Mouse (Mus musculus): ENCODE results near the gene Taok2. TPM values are rescaled to one million over a fixed set of nuclear protein-coding genes. Genes with fewer than 3 reads are reported as not detected.
A peak's percentile ranks its signal among the peaks of the same experiment; 100 is the strongest.

Taok2 gene
- polyA plus RNA-seq, 1 experiment from 2014 or later = 68.3 TPM

DNA sequence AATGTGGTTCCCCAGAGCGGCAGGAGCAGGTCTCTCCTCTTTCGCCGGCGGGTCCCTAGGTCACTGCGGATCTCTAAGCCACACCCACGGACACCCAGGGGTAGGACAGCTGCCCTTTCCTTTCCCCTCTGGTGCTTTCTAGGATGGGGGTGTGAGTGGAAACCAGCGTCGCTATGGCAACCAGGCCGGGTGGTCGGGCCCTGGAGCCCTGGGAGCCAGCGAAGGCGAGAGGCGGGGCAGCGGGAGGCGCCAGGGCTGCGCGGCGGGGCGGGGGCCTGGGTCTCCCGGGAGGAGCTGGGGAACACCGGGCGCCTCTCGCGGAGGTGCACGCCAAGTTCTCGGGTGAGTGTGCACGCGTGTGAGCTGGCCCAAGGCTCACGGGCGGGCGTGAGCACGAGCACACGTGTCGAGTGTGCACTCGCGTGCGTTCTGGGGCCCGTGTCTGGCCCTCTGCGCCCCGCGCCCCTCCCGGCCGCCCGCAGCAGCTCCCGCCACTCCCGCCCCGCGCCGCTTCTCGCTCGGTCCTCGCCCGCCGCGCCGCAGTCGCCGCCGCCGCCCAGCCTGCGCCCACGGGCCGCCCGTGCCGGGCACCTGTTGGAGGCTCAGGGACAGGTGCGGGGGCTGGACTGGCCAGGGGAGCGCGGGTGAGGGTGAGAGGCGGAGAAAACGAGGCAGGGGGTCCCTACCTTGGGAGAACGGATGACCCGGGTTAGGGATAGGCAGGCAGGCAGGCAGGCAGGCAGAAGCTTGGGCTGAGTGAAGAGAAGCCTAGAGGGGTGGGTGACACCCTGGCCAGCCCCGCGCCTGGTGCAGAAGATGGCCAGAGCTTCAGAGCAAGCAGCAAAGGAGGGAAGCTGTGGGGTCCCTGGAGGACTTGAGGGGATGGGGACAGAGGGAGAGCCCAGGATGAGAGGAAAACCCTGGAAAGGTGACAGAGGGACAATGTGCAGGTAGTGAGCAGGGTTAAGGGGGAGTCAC is 36.8 kb downstream of the Taok2 start:
- Histone ChIP-seq H3K36me3 (peaks cover 13% of the 10 kb centered on the region), H3K9me3 (no peaks in the 10 kb centered on the region), H3K4me3 (peak overlapping the region; percentile 65), H3K9ac (replicated peaks) (peak overlapping the region; percentile 77), H3K4me1 (peaks cover 18% of the 10 kb centered on the region), H3K4me2 (replicated peaks) (peak overlapping the region; percentile 100), H3K27ac (replicated peaks) (peak overlapping the region; percentile 15; the same call in 1 of the 2 replicates), H3K27me3 (peaks cover 45% of the 10 kb centered on the region)
- ATAC-seq (ENCODE audit: low FRiP score, low read depth) = peak; percentile 69
- 1% methylated on average over 58 of the region's 74 CpGs for WGBS

GRCm38 (mm10) chr7:126847116-126847420 is 37.4 kb downstream of the Taok2 start, which contains the start of gene Doc2a:
TSS of gene Doc2a (plus strand) at chr7:126847416.
- Histone ChIP-seq H3K27ac (replicated peaks) (peak within 1 kb of the TSS; percentile 15; the same call in 1 of the 2 replicates), H3K9ac (replicated peaks) (peak within 1 kb of the TSS; percentile 77), H3K4me1 (peaks cover 18% of the 10 kb centered on the region), H3K27me3 (peaks cover 45% of the 10 kb centered on the region), H3K9me3 (no peaks in the 10 kb centered on the region), H3K4me2 (replicated peaks) (peak within 1 kb of the TSS; percentile 100), H3K4me3 (peak within 1 kb of the TSS; percentile 65), H3K36me3 (peaks cover 7% of the 10 kb centered on the region)
- ATAC-seq (ENCODE audit: low FRiP score, low read depth) = no peak
- 26% methylated on average over 4 of the region's 4 CpGs for WGBS

DNA sequence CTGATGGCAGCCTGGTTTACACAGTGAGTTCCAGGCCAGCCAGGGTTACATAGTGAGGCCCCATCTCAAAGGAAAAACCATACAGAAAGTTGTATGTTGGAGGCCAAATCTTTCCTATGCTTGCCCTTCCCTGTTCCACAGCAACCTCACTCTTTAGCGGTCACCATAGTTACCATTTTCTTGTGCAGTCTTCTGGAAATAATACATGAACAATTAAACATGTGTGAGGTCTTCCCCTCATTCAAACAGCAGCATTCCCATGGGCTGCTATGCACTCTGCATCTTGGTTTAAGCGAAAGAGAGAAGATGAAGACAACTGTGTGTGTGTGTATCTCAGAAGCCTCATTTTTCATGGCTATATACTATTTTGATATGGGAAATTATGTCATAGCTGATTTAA is 39.0 kb downstream of the Taok2 start:
- no peaks in the 10 kb centered on the region for H3K36me3 ChIP-seq
- no peaks in the 10 kb centered on the region for H3K9me3 ChIP-seq
- H3K4me3 ChIP-seq = no peak overlapping the region
- ATAC-seq (ENCODE audit: low FRiP score, low read depth) = no peak
- 58% methylated on average over 2 of the region's 2 CpGs for WGBS
- H3K27ac ChIP-seq (replicated peaks) = no peak overlapping the region
- H3K9ac ChIP-seq (replicated peaks) = no peak overlapping the region
- H3K4me1 ChIP-seq = peaks cover 18% of the 10 kb centered on the region
- no peak overlapping the region for H3K4me2 ChIP-seq (replicated peaks)
- H3K27me3 ChIP-seq = peaks cover 41% of the 10 kb centered on the region

DNA sequence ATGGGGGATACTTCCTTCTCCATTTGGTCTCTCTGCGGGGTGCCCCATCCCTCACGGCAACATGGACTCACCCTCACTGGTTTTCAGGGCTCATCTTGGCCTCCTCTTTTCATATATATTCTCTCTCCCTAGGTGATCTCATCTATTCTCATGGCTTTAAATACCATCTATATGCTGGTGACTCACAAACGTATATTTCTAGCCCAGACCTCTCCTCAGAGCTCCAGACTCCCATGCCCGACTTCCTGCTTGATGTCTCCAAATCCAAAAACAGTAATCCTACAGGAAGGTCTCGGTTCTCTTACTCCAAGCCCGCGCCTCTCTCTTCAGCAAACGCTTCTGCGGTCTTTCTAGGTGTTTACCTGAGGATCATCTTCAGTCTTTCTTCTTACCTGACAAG is 41.2 kb downstream of the Taok2 start:
- H3K4me3 ChIP-seq = no peak overlapping the region
- H3K27ac ChIP-seq (replicated peaks) = no peak overlapping the region
- H3K27me3 ChIP-seq = peaks cover 19% of the 10 kb centered on the region
- no peak for ATAC-seq (ENCODE audit: low FRiP score, low read depth)
- no peaks in the 10 kb centered on the region for H3K9me3 ChIP-seq
- H3K9ac ChIP-seq (replicated peaks) = no peak overlapping the region
- H3K4me2 ChIP-seq (replicated peaks) = no peak overlapping the region
- H3K4me1 ChIP-seq = peaks cover 11% of the 10 kb centered on the region
- no peaks in the 10 kb centered on the region for H3K36me3 ChIP-seq
- 86% methylated on average over 9 of the region's 9 CpGs for WGBS

DNA sequence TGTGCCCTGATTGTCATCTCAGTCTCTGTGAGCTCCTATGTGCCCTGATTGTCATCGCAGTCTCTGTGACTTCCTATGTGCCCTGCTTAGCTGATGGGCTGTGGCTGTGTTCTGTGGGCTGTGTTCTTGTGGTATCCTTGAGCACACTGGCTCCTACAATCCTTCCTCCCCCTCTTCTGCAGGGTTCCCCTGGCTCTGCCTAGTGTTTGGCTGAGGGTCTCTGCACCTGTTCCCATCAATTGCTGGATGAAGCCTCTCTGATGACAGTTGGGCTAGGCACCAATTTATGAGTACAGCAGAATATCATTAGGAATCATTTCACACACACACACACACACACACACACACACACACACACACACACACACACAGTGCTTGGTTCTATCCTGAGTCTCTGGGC is 51.2 kb downstream of the Taok2 start:
- Histone ChIP-seq H3K9ac (replicated peaks) (no peak overlapping the region), H3K27ac (replicated peaks) (no peak overlapping the region), H3K4me2 (replicated peaks) (no peak overlapping the region), H3K27me3 (peaks cover 12% of the 10 kb centered on the region), H3K4me3 (no peak overlapping the region), H3K36me3 (peaks cover 11% of the 10 kb centered on the region; the same call in 1 of the 2 replicates), H3K4me1 (peaks cover 11% of the 10 kb centered on the region), H3K9me3 (no peaks in the 10 kb centered on the region)
- WGBS = 95% methylated on average over 1 of the region's 1 CpGs
- no peak for ATAC-seq (ENCODE audit: low FRiP score, low read depth)

- Histone ChIP-seq H3K27me3 (peaks cover 12% of the 10 kb centered on the region), H3K36me3 (peaks cover 18% of the 10 kb centered on the region; the same call in 1 of the 2 replicates), H3K9ac (replicated peaks) (0 out of 2 replicates have a peak overlapping the region, but pooled peaks have one; percentile 20), H3K27ac (replicated peaks) (no peak overlapping the region), H3K9me3 (no peaks in the 10 kb centered on the region), H3K4me3 (peak overlapping the region; percentile 33), H3K4me1 (peaks cover 11% of the 10 kb centered on the region), H3K4me2 (replicated peaks) (peak overlapping the region; percentile 57)
- ATAC-seq (ENCODE audit: low FRiP score, low read depth) = peak; percentile 81
- 2% methylated on average over 21 of the region's 21 CpGs for WGBS
These were observed 52.4 kb downstream of the Taok2 start for GRCm38 (mm10) chr7:126832036-126832598.

- Histone ChIP-seq H3K4me1 (peaks cover 11% of the 10 kb centered on the region), H3K4me2 (replicated peaks) (peak within 1 kb of the TSS; percentile 57), H3K4me3 (peak within 1 kb of the TSS; percentile 33), H3K9me3 (no peaks in the 10 kb centered on the region), H3K9ac (replicated peaks) (0 out of 2 replicates have a peak within 1 kb of the TSS, but pooled peaks have one; percentile 20), H3K36me3 (peaks cover 18% of the 10 kb centered on the region; the same call in 1 of the 2 replicates), H3K27ac (replicated peaks) (no peak within 1 kb of the TSS), H3K27me3 (peaks cover 12% of the 10 kb centered on the region)
- no peak for ATAC-seq (ENCODE audit: low FRiP score, low read depth)
- WGBS = 64% methylated on average over 5 of the region's 5 CpGs
These were observed 53.0 kb downstream of the Taok2 start, which contains the start of gene 4930451I11Rik for GRCm38 (mm10) chr7:126831539-126831938. TSS of gene 4930451I11Rik (minus strand) at chr7:126831639.

DNA sequence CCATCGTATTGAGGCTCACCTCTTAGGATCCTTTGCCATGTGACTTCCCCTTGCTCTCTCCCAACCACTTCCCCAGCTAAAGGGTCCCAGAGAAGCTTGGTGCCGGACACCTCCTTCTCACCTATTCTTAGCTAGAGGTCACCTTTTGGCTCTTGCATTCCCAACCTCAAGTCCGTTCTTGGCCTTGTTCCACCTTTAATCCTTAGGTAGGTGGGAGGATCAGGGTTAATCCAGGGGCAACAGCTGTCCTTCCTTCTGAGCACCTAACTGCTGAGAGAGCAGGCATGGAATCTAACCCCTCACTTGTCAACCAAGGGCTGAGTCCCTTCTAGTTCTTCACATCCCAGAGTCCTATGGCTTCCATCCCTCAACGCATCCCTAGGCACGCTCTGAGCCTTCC is 58.6 kb downstream of the Taok2 start:
- Histone ChIP-seq H3K4me3 (no peak overlapping the region), H3K4me2 (replicated peaks) (no peak overlapping the region), H3K27ac (replicated peaks) (no peak overlapping the region), H3K9me3 (no peaks in the 10 kb centered on the region), H3K4me1 (peaks cover 37% of the 10 kb centered on the region), H3K27me3 (peaks cover 17% of the 10 kb centered on the region), H3K9ac (replicated peaks) (no peak overlapping the region), H3K36me3 (peaks cover 18% of the 10 kb centered on the region; the same call in 1 of the 2 replicates)
- whole genome bisulfite sequencing = 77% methylated on average over 5 of the region's 5 CpGs
- ATAC-seq (ENCODE audit: low FRiP score, low read depth) = no peak

GRCm38 (mm10) chr7:126825403-126825802 is 59.1 kb downstream of the Taok2 start:
- H3K4me1 ChIP-seq = peaks cover 37% of the 10 kb centered on the region

DNA sequence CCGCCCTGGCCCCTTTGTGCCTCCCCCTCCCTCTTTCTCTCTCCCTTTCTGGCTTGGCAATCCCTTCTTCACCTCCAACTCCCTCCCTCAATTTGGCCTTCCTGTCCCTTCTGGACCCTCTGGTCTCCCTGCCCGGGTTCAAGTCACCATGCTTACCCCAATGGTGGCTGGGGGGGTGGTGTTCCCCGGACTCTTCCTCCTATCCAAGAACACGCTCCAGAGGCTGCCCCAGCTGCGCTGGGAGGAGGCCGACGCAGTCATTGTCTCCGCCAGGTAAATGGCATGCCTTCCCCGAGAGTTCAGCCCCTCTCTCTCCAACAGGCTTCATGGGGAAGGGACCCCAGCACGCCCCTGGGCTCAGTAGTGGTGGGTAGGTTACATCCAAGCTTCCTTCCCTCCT is 60.6 kb downstream of the Taok2 start:
- peaks cover 13% of the 10 kb centered on the region; the same call in 1 of the 2 replicates for H3K36me3 ChIP-seq
- peak overlapping the region; percentile 76 for H3K4me2 ChIP-seq (replicated peaks)
- peak overlapping the region; percentile 75 for H3K9ac ChIP-seq (replicated peaks)
- H3K4me3 ChIP-seq = peak overlapping the region; percentile 58
- H3K27ac ChIP-seq (replicated peaks) = peak overlapping the region; percentile 84
- peaks cover 17% of the 10 kb centered on the region for H3K27me3 ChIP-seq
- H3K9me3 ChIP-seq = peaks cover 2% of the 10 kb centered on the region; the same call in 1 of the 2 replicates
- WGBS = 7% methylated on average over 10 of the region's 10 CpGs
- peak; percentile 28 for ATAC-seq (ENCODE audit: low FRiP score, low read depth)
- peaks cover 34% of the 10 kb centered on the region for H3K4me1 ChIP-seq

More at GRCm38 (mm10) chr7:126825403-126825802, 59.1 kb downstream of the Taok2 start:
- Histone ChIP-seq H3K4me2 (replicated peaks) (peak overlapping the region; percentile 76), H3K36me3 (peaks cover 18% of the 10 kb centered on the region; the same call in 1 of the 2 replicates), H3K27ac (replicated peaks) (no peak overlapping the region; the same call in 1 of the 2 replicates), H3K4me3 (0 out of 2 replicates have a peak overlapping the region, but pooled peaks have one; percentile 9), H3K9ac (replicated peaks) (no peak overlapping the region), H3K9me3 (no peaks in the 10 kb centered on the region), H3K27me3 (peaks cover 17% of the 10 kb centered on the region)
- whole genome bisulfite sequencing = 22% methylated on average over 8 of the region's 8 CpGs
- no peak for ATAC-seq (ENCODE audit: low FRiP score, low read depth)

GRCm38 (mm10) chr7:126823202-126823711 is 61.2 kb downstream of the Taok2 start:
- 0% methylated on average over 8 of the region's 19 CpGs for WGBS
- Histone ChIP-seq H3K9ac (replicated peaks) (peak overlapping the region; percentile 75), H3K27me3 (peaks cover 11% of the 10 kb centered on the region), H3K27ac (replicated peaks) (peak overlapping the region; percentile 84), H3K4me3 (peak overlapping the region; percentile 58), H3K4me1 (peaks cover 34% of the 10 kb centered on the region), H3K4me2 (replicated peaks) (peak overlapping the region; percentile 76), H3K36me3 (peaks cover 7% of the 10 kb centered on the region; the same call in 1 of the 2 replicates), H3K9me3 (peaks cover 4% of the 10 kb centered on the region; the same call in 1 of the 2 replicates)
- peak; percentile 82 for ATAC-seq (ENCODE audit: low FRiP score, low read depth)

Data from midbrain, embryonic 12.5 days (tissue).